Comparison of ENCODE assay signal across 26 mouse cellular contexts in the genomic region with DNA sequence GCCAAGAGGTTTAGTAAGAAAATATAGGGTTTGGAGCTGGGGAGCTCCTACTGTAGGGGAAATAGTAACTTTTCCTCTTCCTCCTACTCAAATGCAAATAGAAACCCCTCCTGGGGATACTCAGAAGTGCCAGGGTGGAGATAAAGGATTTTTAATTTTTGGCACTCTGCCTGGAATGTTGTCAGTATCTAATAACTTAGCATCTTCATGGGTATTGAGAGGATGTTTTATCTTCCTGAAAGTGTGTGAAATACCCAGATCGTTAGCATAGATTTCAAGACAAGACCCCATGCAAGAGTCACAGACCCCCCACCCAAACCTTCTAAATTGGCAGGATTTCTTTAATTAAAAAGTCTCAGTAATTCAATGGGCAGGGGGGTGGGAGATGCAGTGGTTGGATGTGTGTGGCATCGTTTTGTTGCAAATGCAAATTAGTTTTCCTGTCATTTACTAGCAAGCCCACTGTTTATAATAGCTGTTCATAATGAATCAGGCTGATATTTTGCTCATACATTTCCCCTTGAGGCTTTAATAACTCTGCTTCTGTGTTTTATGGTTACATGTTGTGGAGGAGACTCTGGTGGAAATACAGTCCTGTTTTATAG. TPM values are rescaled to one million over a fixed set of nuclear protein-coding genes. Genes with fewer than 3 reads are reported as not detected.
A peak's percentile ranks its signal among the peaks of the same experiment; 100 is the strongest.
DNase-seq lines count a peak whose midpoint lies in the region; ATAC-seq lines count a peak whose summit lies in the region.
"Had no signal": no experiment of that assay in that cellular context is flagged by ENCODE, and none has a peak within 500 bp of the region (broad histone marks: within the 10 kb centered on the region; RNA-seq: fewer than 3 reads in every experiment).

No protein-coding gene starts in this region.

- no peaks in the 10 kb centered on the region for H3K36me3 ChIP-seq in forebrain, embryonic 14.5 days (ENCODE audit: control insufficient read depth, insufficient read depth, low read length)
- no peaks in the 10 kb centered on the region for H3K36me3 ChIP-seq in forebrain, embryonic 11.5 days (ENCODE audit: control insufficient read depth, insufficient read depth, low read length)
- H3K36me3 ChIP-seq in hindbrain, embryonic 16.5 days (ENCODE audit: control insufficient read depth, insufficient read depth, low read length), result no peaks in the 10 kb centered on the region
- no peaks in the 10 kb centered on the region for H3K36me3 ChIP-seq in hindbrain, embryonic 12.5 days
- no peaks in the 10 kb centered on the region for H3K36me3 ChIP-seq in neural tube, embryonic 13.5 days
- H3K36me3 ChIP-seq in neural tube, embryonic 14.5 days (ENCODE audit: control insufficient read depth, insufficient read depth, low read length), result no peaks in the 10 kb centered on the region
- H3K36me3 ChIP-seq: embryonic facial prominence, embryonic 12.5 days; embryonic facial prominence, embryonic 15.5 days; forebrain, embryonic 12.5 days; heart, embryonic 10.5 days; heart, embryonic 13.5 days had no signal

- no peak overlapping the region for H3K27ac ChIP-seq in forebrain, embryonic 14.5 days (ENCODE audit: low read depth, low read length)
- H3K27ac ChIP-seq in forebrain, embryonic 11.5 days (ENCODE audit: low read depth, low read length), result no peak overlapping the region
- no peak overlapping the region for H3K27ac ChIP-seq in hindbrain, embryonic 16.5 days (ENCODE audit: low read depth, low read length)
- H3K27ac ChIP-seq in hindbrain, embryonic 12.5 days, result no peak overlapping the region
- peak overlapping the region; percentile 56 for H3K27ac ChIP-seq in neural tube, embryonic 13.5 days (replicated peaks)
- no peak overlapping the region for H3K27ac ChIP-seq in neural tube, embryonic 14.5 days (ENCODE audit: low read depth, low read length)
- H3K27ac ChIP-seq: embryonic facial prominence, embryonic 12.5 days; embryonic facial prominence, embryonic 15.5 days; forebrain, embryonic 12.5 days; heart, adult 2 months; heart, embryonic 10.5 days; heart, embryonic 13.5 days had no signal

- ATAC-seq in forebrain, embryonic 14.5 days, result no peak
- ATAC-seq in forebrain, embryonic 11.5 days (replicated peaks; ENCODE audit: low FRiP score), result no peak
- peak; percentile 27; the same call in 1 of the 2 replicates for ATAC-seq in hindbrain, embryonic 16.5 days
- no peak for ATAC-seq in hindbrain, embryonic 12.5 days (ENCODE audit: low FRiP score)
- peak; percentile 74 for ATAC-seq in neural tube, embryonic 13.5 days (ENCODE audit: low read depth)
- peak; percentile 80; the same call in 1 of the 2 replicates for ATAC-seq in neural tube, embryonic 14.5 days (ENCODE audit: low read depth)
- ATAC-seq: activated CD4-positive, CD25-positive, alpha-beta regulatory T cell, adult 4 months; forebrain, embryonic 16.5 days had no signal

- 27% methylated on average over 2 of the region's 2 CpGs for WGBS in forebrain, embryonic 14.5 days
- 49% methylated on average over 2 of the region's 2 CpGs for WGBS in forebrain, embryonic 11.5 days
- WGBS in hindbrain, embryonic 16.5 days, result 25% methylated on average over 2 of the region's 2 CpGs
- 52% methylated on average over 2 of the region's 2 CpGs for WGBS in hindbrain, embryonic 12.5 days
- 29% methylated on average over 2 of the region's 2 CpGs for WGBS in neural tube, embryonic 13.5 days
- 26% methylated on average over 2 of the region's 2 CpGs for WGBS in neural tube, embryonic 14.5 days

- H3K9me3 ChIP-seq in forebrain, embryonic 14.5 days (replicated peaks; ENCODE audit: control insufficient read depth, low read length), result no peaks in the 10 kb centered on the region
- no peaks in the 10 kb centered on the region for H3K9me3 ChIP-seq in forebrain, embryonic 11.5 days (ENCODE audit: control insufficient read depth, low read length)
- H3K9me3 ChIP-seq in hindbrain, embryonic 16.5 days (ENCODE audit: control insufficient read depth, low read length), result no peaks in the 10 kb centered on the region
- no peaks in the 10 kb centered on the region for H3K9me3 ChIP-seq in hindbrain, embryonic 12.5 days (replicated peaks)
- no peaks in the 10 kb centered on the region for H3K9me3 ChIP-seq in neural tube, embryonic 13.5 days
- no peaks in the 10 kb centered on the region for H3K9me3 ChIP-seq in neural tube, embryonic 14.5 days (ENCODE audit: control insufficient read depth, low read length)
- H3K9me3 ChIP-seq: embryonic facial prominence, embryonic 12.5 days; embryonic facial prominence, embryonic 15.5 days; forebrain, embryonic 12.5 days; heart, embryonic 10.5 days; heart, embryonic 13.5 days had no signal

- H3K4me1 ChIP-seq in forebrain, embryonic 14.5 days (ENCODE audit: control insufficient read depth, insufficient read depth, low read length), result no peaks in the 10 kb centered on the region
- no peaks in the 10 kb centered on the region for H3K4me1 ChIP-seq in forebrain, embryonic 11.5 days (replicated peaks; ENCODE audit: control insufficient read depth, insufficient read depth, low read length)
- H3K4me1 ChIP-seq in hindbrain, embryonic 16.5 days (ENCODE audit: control insufficient read depth, insufficient read depth, low read depth, low read length), result no peaks in the 10 kb centered on the region
- 0 out of 2 replicates have a peak, but pooled peaks cover 3% of the 10 kb centered on the region for H3K4me1 ChIP-seq in hindbrain, embryonic 12.5 days
- peaks cover 14% of the 10 kb centered on the region for H3K4me1 ChIP-seq in neural tube, embryonic 13.5 days (replicated peaks)
- H3K4me1 ChIP-seq in neural tube, embryonic 14.5 days (ENCODE audit: control insufficient read depth, insufficient read depth, low read length), result peaks cover 11% of the 10 kb centered on the region
- H3K4me1 ChIP-seq: embryonic facial prominence, embryonic 12.5 days; embryonic facial prominence, embryonic 15.5 days; forebrain, embryonic 12.5 days; heart, embryonic 10.5 days; heart, embryonic 13.5 days had no signal

- no peak overlapping the region for H3K9ac ChIP-seq in forebrain, embryonic 14.5 days (ENCODE audit: low read length)
- no peak overlapping the region for H3K9ac ChIP-seq in forebrain, embryonic 11.5 days (ENCODE audit: low read length)
- H3K9ac ChIP-seq in hindbrain, embryonic 16.5 days (ENCODE audit: low read depth, low read length), result no peak overlapping the region
- no peak overlapping the region for H3K9ac ChIP-seq in hindbrain, embryonic 12.5 days
- H3K9ac ChIP-seq in neural tube, embryonic 13.5 days, result no peak overlapping the region
- H3K9ac ChIP-seq in neural tube, embryonic 14.5 days (replicated peaks; ENCODE audit: low read depth, low read length), result no peak overlapping the region
- H3K9ac ChIP-seq: embryonic facial prominence, embryonic 12.5 days; embryonic facial prominence, embryonic 15.5 days; forebrain, embryonic 12.5 days; heart, embryonic 13.5 days had no signal

- peak; percentile 49 for DNase-seq in forebrain, embryonic 14.5 days (ENCODE audit: low spot score)
- no peak for DNase-seq in forebrain, embryonic 11.5 days (ENCODE audit: low spot score)
- DNase-seq in neural tube, embryonic 10.5 days (ENCODE audit: extremely low spot score, low spot score), result no peak
- no peak for DNase-seq in layer of hippocampus, adult 9-11 months
- DNase-seq: adrenal gland, postnatal 10 days; adrenal gland, postnatal 36 days; cerebellum, adult 11 months; cerebellum, adult 2 months; cerebellum, adult 9-11 months; cerebellum, postnatal 25 days; gastrocnemius, postnatal 10 days; gastrocnemius, postnatal 36 days; heart, adult 2 months; heart, postnatal 14 days; heart, postnatal 4 days had no signal

- no peak overlapping the region for H3K4me3 ChIP-seq in forebrain, embryonic 14.5 days (ENCODE audit: low read depth, low read length)
- no peak overlapping the region for H3K4me3 ChIP-seq in forebrain, embryonic 11.5 days (ENCODE audit: low read depth, low read length)
- no peak overlapping the region for H3K4me3 ChIP-seq in hindbrain, embryonic 16.5 days (ENCODE audit: low read length)
- no peak overlapping the region for H3K4me3 ChIP-seq in hindbrain, embryonic 12.5 days
- no peak overlapping the region for H3K4me3 ChIP-seq in neural tube, embryonic 13.5 days
- no peak overlapping the region for H3K4me3 ChIP-seq in neural tube, embryonic 14.5 days (ENCODE audit: low read depth, low read length)
- H3K4me3 ChIP-seq: embryonic facial prominence, embryonic 12.5 days; embryonic facial prominence, embryonic 15.5 days; forebrain, embryonic 12.5 days; heart, adult 2 months; heart, embryonic 10.5 days; heart, embryonic 13.5 days had no signal

- H3K4me2 ChIP-seq in forebrain, embryonic 14.5 days (ENCODE audit: low read length), result no peak overlapping the region
- H3K4me2 ChIP-seq in forebrain, embryonic 11.5 days (ENCODE audit: low read depth, low read length, severe bottlenecking), result no peak overlapping the region
- no peak overlapping the region for H3K4me2 ChIP-seq in hindbrain, embryonic 16.5 days (ENCODE audit: low read length)
- H3K4me2 ChIP-seq in hindbrain, embryonic 12.5 days (replicated peaks), result no peak overlapping the region
- H3K4me2 ChIP-seq in neural tube, embryonic 13.5 days, result no peak overlapping the region
- no peak overlapping the region for H3K4me2 ChIP-seq in neural tube, embryonic 14.5 days (ENCODE audit: low read depth, low read length)
- H3K4me2 ChIP-seq: embryonic facial prominence, embryonic 12.5 days; embryonic facial prominence, embryonic 15.5 days; forebrain, embryonic 12.5 days; heart, embryonic 13.5 days had no signal

- H3K27me3 ChIP-seq in forebrain, embryonic 14.5 days (replicated peaks; ENCODE audit: control insufficient read depth, insufficient read depth, low read length), result no peaks in the 10 kb centered on the region
- no peaks in the 10 kb centered on the region for H3K27me3 ChIP-seq in forebrain, embryonic 11.5 days (ENCODE audit: control insufficient read depth, insufficient read depth, low read length)
- H3K27me3 ChIP-seq in hindbrain, embryonic 16.5 days (replicated peaks; ENCODE audit: control insufficient read depth, insufficient read depth, low read length), result no peaks in the 10 kb centered on the region
- H3K27me3 ChIP-seq in hindbrain, embryonic 12.5 days, result no peaks in the 10 kb centered on the region
- no peaks in the 10 kb centered on the region for H3K27me3 ChIP-seq in neural tube, embryonic 13.5 days
- no peaks in the 10 kb centered on the region for H3K27me3 ChIP-seq in neural tube, embryonic 14.5 days (ENCODE audit: control insufficient read depth, insufficient read depth, low read length)
- H3K27me3 ChIP-seq: embryonic facial prominence, embryonic 12.5 days; embryonic facial prominence, embryonic 15.5 days; heart, embryonic 13.5 days had no signal

RNA-seq across cellular contexts. Expression of a gene that starts 40.6 kb away (rescaled TPM):
- 165 and 199 TPM in 2 replicates for polyA plus RNA-seq in forebrain, embryonic 14.5 days (2014; fragmentation: Nextera tagmentation; extraction: Ambion mirVana)
- 72.6 and 76.9 TPM in 2 replicates for polyA plus RNA-seq in forebrain, embryonic 11.5 days (2014; fragmentation: Nextera tagmentation; extraction: Ambion mirVana)
- 148 and 157 TPM in 2 replicates for polyA plus RNA-seq in hindbrain, embryonic 16.5 days (2015; fragmentation: Nextera tagmentation; extraction: Ambion mirVana)
- polyA plus RNA-seq in hindbrain, embryonic 12.5 days (2016; fragmentation: Nextera tagmentation; extraction: Ambion mirVana), result 114 and 127 TPM in 2 replicates
- 160 and 165 TPM in 2 replicates for polyA plus RNA-seq in neural tube, embryonic 13.5 days (2015; fragmentation: Nextera tagmentation; extraction: Ambion mirVana)
- 172 and 188 TPM in 2 replicates for polyA plus RNA-seq in neural tube, embryonic 14.5 days (2014; fragmentation: Nextera tagmentation; extraction: Ambion mirVana)

Comparison
In these comparisons a context has a peak if more than half of its experiments do, and no peak if none do; other contexts are left out.
1. ATAC-seq: peak in hindbrain, embryonic 16.5 days (single experiment), neural tube, embryonic 13.5 days (single experiment) and neural tube, embryonic 14.5 days (single experiment); none in forebrain, embryonic 14.5 days (single experiment), forebrain, embryonic 11.5 days (single experiment) and hindbrain, embryonic 12.5 days (single experiment).